Mouse (Mus musculus) liver, postnatal 0 days (tissue): Measurements from ENCODE around the gene Ctcf.

Experiments used
- CTCF ChIP-seq: sonication (generic); IDR thresholded peaks from 2 replicates; pipeline ENCODE4 v1.5.1; 2016; ENCODE audit warnings: antibody characterized with exemption, low read depth
- EP300 ChIP-seq: IDR thresholded peaks from 2 replicates; pipeline ENCODE4 v1.6.1; 2016; ENCODE audit warnings: antibody characterized with exemption, low read depth, mild to moderate bottlenecking

GRCm38 (mm10) chr8:105688242-105688752 is 51.9 kb downstream of the Ctcf start:
- TF ChIP-seq CTCF (no peak), EP300 (no peak)
